Mouse (Mus musculus) frontal cortex, adult 2 months (tissue): ENCODE measurements around the gene Dido1. TPM values are rescaled to one million over a fixed set of nuclear protein-coding genes. Genes with fewer than 3 reads are reported as not detected.

Source experiments
- DNase-seq, 2 experiments: peaks; one replicate each; pipeline ENCODE4 v3.0.0; 2022; ENCODE audit warnings: low spot score in 1 of 2; ENCODE audit errors: extremely low spot score in 1 of 2
- polyA plus RNA-seq: library from polyadenylated mRNA; depleted of rRNA; stranded (reverse); fragments of >200 nt; gene quantifications from 2 replicates; pipeline ENCODE4 v1.2.3, GENCODE M21; 2012; rRNA removed

The Dido1 gene
- polyA plus RNA-seq: 36.9 and 39.7 TPM in 2 replicates

DNA sequence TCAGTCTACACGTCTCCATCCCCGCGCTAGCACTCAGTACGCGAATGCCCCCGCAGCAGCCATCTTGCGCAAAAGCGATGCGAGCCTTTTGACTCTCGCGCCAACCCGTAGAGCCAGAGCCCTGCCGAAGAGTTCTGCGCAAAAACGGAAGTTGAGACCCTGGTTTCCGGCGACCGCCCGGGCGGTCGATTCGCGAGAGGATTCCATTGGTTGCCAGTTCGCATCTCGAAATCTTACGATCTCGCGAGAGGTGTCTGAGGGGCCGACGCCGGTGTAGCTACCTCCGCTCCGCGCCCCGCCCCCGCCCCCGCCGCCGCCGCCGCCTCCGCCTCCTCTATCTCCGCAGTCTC lies at the start of gene Dido1, which contains the start of gene Gid8:
Gene Dido1 (minus strand): TSS at position 77 of the 350 bp plus-strand sequence.
Gene Gid8 (plus strand): TSS at position 195 of the 350 bp plus-strand sequence.
- peak; percentile 88 to 98 for DNase-seq

DNA sequence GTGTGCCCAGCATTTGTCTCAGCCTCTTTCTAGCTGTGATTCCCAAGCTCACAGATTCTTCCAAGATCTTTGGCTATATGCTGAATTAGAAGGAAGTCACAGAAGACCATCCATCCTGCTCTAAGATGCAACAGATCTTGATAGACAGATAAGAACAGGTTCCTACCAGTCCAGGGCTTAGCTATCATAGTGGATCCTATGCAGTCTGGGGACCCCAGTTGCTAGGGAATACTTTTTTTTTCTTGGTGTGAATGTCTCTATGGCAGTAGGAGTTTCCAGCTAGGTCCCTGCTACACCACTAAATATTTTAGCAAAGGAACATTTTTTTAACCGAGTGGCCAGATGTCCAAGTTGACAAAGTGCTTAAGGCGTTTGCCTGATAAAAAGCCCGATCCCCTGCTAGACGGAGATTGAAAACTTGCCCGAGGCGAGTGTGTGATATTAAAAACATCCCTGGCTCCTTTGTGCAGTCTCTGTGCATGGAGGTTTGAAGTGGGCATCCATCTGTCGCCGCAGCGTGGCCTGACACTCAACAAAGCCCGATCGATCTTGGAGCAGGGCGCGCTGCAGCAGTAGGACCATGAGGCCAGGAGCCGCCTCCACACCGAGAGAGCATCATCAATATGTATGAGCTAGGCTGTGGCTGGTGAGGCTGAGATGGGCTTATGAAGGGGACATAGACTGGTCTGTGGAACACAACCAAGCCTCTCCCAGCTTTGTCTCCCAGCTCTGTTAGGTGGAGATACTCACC lies 48.9 kb upstream of the Dido1 start:
- no peak for DNase-seq

GRCm38 (mm10) chr2:180756786-180757185 lies 47.0 kb upstream of the Dido1 start:
- no peak for DNase-seq

GRCm38 (mm10) chr2:180755896-180756295 lies 46.1 kb upstream of the Dido1 start:
- DNase-seq: no peak

GRCm38 (mm10) chr2:180754976-180755688 lies 45.3 kb upstream of the Dido1 start:
- no peak for DNase-seq

GRCm38 (mm10) chr2:180748904-180749303 lies 39.1 kb upstream of the Dido1 start:
- no peak for DNase-seq

- no peak for DNase-seq
Observed at GRCm38 (mm10) chr2:180746569-180747192, 36.9 kb upstream of the Dido1 start.

GRCm38 (mm10) chr2:180745248-180745927 lies 35.6 kb upstream of the Dido1 start:
- DNase-seq: peak; percentile 60 to 95

GRCm38 (mm10) chr2:180743321-180743720 lies 33.5 kb upstream of the Dido1 start:
- no peak for DNase-seq

- no peak for DNase-seq
Observed at GRCm38 (mm10) chr2:180742820-180743219, 33.0 kb upstream of the Dido1 start.

GRCm38 (mm10) chr2:180741421-180741820 lies 31.6 kb upstream of the Dido1 start:
- no peak for DNase-seq

DNA sequence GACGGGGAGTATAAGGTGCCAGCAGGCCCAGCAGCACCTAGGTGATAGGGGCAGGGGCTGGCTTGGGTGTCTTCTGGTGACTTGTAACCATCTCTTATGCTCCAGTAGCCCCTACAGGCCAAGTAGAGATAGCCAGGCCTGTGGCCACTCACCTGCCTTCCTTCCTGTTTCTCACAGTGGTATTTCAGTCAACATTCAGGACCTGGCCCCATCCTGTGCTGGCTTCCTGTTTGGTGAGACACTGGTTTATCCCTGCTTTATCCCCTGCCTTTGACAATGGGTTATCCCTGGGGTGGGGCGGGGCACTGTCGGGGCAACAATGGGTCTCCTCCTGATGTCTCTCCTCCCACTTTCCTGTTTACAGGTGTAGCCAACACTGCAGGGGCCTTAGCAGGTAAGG lies 30.6 kb upstream of the Dido1 start:
- DNase-seq: no peak

- DNase-seq: no peak
Observed at GRCm38 (mm10) chr2:180737984-180738383, 28.2 kb upstream of the Dido1 start.

DNA sequence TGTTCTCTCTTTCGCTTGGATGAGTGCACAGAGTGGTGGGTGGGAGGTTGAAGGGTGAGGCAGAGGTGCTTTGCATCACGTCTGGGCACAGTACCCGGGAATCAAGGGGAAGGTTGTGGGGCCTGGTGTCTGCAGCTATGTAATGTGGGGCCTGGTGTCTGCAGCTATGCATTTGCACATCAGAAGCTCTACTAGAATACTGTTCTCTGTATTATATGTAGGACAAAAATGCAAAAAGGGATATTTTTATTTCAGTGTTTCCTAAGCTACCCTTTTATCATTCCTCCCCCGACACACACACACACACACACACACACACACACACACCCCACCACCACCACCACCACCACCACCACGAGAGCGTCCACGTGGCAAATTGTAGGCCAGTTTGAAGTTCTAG lies 25.4 kb upstream of the Dido1 start:
- DNase-seq: peak in 1 of 2 experiments; percentile 37

GRCm38 (mm10) chr2:180731984-180732383 lies 22.2 kb upstream of the Dido1 start:
- DNase-seq: no peak

DNA sequence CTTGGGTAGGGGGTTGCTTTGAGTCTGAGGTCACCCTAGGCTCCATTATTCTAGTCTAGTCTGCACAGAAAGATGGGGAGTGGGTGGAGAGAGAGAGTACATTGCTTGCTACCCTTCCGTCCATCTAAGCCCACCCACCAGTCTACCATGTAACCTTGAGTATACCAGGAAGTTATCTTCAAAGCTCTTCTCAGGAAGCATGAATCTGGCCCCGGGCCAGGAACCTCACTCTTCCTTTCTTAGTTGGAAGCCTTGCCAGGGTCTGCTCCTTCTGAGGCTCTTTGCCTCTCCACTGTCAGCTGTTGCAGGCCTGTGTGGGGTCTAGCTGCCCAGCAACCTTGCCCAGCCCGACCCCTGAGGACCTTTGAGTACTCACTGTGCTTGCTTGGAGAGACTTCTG lies 21.2 kb upstream of the Dido1 start:
- no peak for DNase-seq

GRCm38 (mm10) chr2:180727613-180728021 lies 17.8 kb upstream of the Dido1 start:
- no peak for DNase-seq

GRCm38 (mm10) chr2:180726658-180727442 lies 17.1 kb upstream of the Dido1 start:
- no peak for DNase-seq

GRCm38 (mm10) chr2:180725856-180726629 lies 16.2 kb upstream of the Dido1 start:
- DNase-seq: no peak
